Mouse (Mus musculus): ENCODE results near the gene Coq5. TPM values are rescaled to one million over a fixed set of nuclear protein-coding genes. Genes with fewer than 3 reads are reported as not detected.

Coq5 gene
- polyA plus RNA-seq, 1 experiment from 2014 or later = 43.6 TPM

Other genes starting within 250 kb of the Coq5 start
- 43.3 and 44.1 TPM in 2 replicates for gene Gm10401, start 181.4 kb upstream of the Coq5 start, polyA plus RNA-seq (2015; fragmentation: Nextera tagmentation; extraction: Ambion mirVana)
- gene Acads, start 160.3 kb upstream of the Coq5 start, polyA plus RNA-seq (2015; fragmentation: Nextera tagmentation; extraction: Ambion mirVana) = 56.5 and 56.9 TPM in 2 replicates
- gene Unc119b, start 144.7 kb upstream of the Coq5 start, polyA plus RNA-seq (2015; fragmentation: Nextera tagmentation; extraction: Ambion mirVana) = 45.5 and 47.1 TPM in 2 replicates
- 66.1 and 78.1 TPM in 2 replicates for gene Mlec, start 121.5 kb upstream of the Coq5 start, polyA plus RNA-seq (2015; fragmentation: Nextera tagmentation; extraction: Ambion mirVana)
- 0.75 and 0.91 TPM in 2 replicates for gene Cabp1, start 85.3 kb upstream of the Coq5 start, polyA plus RNA-seq (2015; fragmentation: Nextera tagmentation; extraction: Ambion mirVana)
- gene Pop5, start 43.8 kb upstream of the Coq5 start, polyA plus RNA-seq (2015; fragmentation: Nextera tagmentation; extraction: Ambion mirVana) = 83.6 and 93.9 TPM in 2 replicates
- 141 and 144 TPM in 2 replicates for gene Rnf10, start 6.8 kb upstream of the Coq5 start, polyA plus RNA-seq (2015; fragmentation: Nextera tagmentation; extraction: Ambion mirVana)
- gene Dynll1, start 21.3 kb downstream of the Coq5 start, polyA plus RNA-seq (2015; fragmentation: Nextera tagmentation; extraction: Ambion mirVana) = 1,815 and 1,838 TPM in 2 replicates
- 314 and 331 TPM in 2 replicates for gene Srsf9, start 47.5 kb downstream of the Coq5 start, polyA plus RNA-seq (2015; fragmentation: Nextera tagmentation; extraction: Ambion mirVana)
- 25.7 and 28.3 TPM in 2 replicates for gene Gatc, start 61.5 kb downstream of the Coq5 start, polyA plus RNA-seq (2015; fragmentation: Nextera tagmentation; extraction: Ambion mirVana)
- gene Triap1, start 61.6 kb downstream of the Coq5 start, polyA plus RNA-seq (2015; fragmentation: Nextera tagmentation; extraction: Ambion mirVana) = 58.8 and 62.1 TPM in 2 replicates
- gene Cox6a1, start 69.3 kb downstream of the Coq5 start, polyA plus RNA-seq (2015; fragmentation: Nextera tagmentation; extraction: Ambion mirVana) = 677 and 710 TPM in 2 replicates
- gene Msi1, start 149.9 kb downstream of the Coq5 start, polyA plus RNA-seq (2015; fragmentation: Nextera tagmentation; extraction: Ambion mirVana) = 18.2 and 18.4 TPM in 2 replicates
- gene Pla2g1b, start 186.6 kb downstream of the Coq5 start, polyA plus RNA-seq (2015; fragmentation: Nextera tagmentation; extraction: Ambion mirVana) = not detected in 2 replicates
- gene Sirt4, start 205.1 kb downstream of the Coq5 start, polyA plus RNA-seq (2015; fragmentation: Nextera tagmentation; extraction: Ambion mirVana) = 25.8 and 27.5 TPM in 2 replicates
- gene Pxn, start 227.0 kb downstream of the Coq5 start, polyA plus RNA-seq (2015; fragmentation: Nextera tagmentation; extraction: Ambion mirVana) = 46.9 and 54.0 TPM in 2 replicates

All from limb, embryonic 13.5 days (tissue).